Mouse (Mus musculus) layer of hippocampus, postnatal 25 days (tissue): ENCODE data around the gene Ak3. TPM values are rescaled to one million over a fixed set of nuclear protein-coding genes. Genes with fewer than 3 reads are reported as not detected.

Experiments used
- DNase-seq, 2 experiments: peaks; one replicate each; pipeline ENCODE4 v3.0.0; 2022; ENCODE audit warnings: mixed read lengths in 2 of 2, low spot score in 1 of 2; ENCODE audit errors: extremely low spot score in 1 of 2
- total RNA-seq, 2 experiments: library from RNA; stranded (reverse); gene quantifications; 2 replicates each; pipeline ENCODE4 v1.2.3; 2021

Gene Ak3
- 10 to 100 TPM; 52.3 to 54.3 TPM for total RNA-seq

GRCm38 (mm10) chr19:29047334-29048170, at the start of gene Ak3:
TSS of gene Ak3 (minus strand) at chr19:29047961.
- DNase-seq = peak; percentile 57 to 58

GRCm38 (mm10) chr19:29092194-29092593, 44.4 kb upstream of the Ak3 start:
- no peak for DNase-seq

- no peak for DNase-seq
Measured at GRCm38 (mm10) chr19:29088628-29089027, 40.9 kb upstream of the Ak3 start.

GRCm38 (mm10) chr19:29074802-29075201, 27.0 kb upstream of the Ak3 start:
- peak in 1 of 2 experiments; percentile 37 for DNase-seq

- DNase-seq = no peak
Measured at GRCm38 (mm10) chr19:29069195-29069594, 21.4 kb upstream of the Ak3 start.

GRCm38 (mm10) chr19:29066981-29067471, 19.3 kb upstream of the Ak3 start:
- DNase-seq = no peak

GRCm38 (mm10) chr19:29064451-29065102, 16.8 kb upstream of the Ak3 start:
- no peak for DNase-seq

- DNase-seq = peak; percentile 87 to 98
Measured at GRCm38 (mm10) chr19:29063577-29064363, 16.0 kb upstream of the Ak3 start.

- DNase-seq = no peak
Measured at GRCm38 (mm10) chr19:29063009-29063408, 15.2 kb upstream of the Ak3 start.

- no peak for DNase-seq
Measured at GRCm38 (mm10) chr19:29060299-29060698, 12.5 kb upstream of the Ak3 start.

GRCm38 (mm10) chr19:29059688-29060087, 11.9 kb upstream of the Ak3 start:
- DNase-seq = no peak

- no peak for DNase-seq
Measured at GRCm38 (mm10) chr19:29058741-29059140, 11.0 kb upstream of the Ak3 start.

- DNase-seq = no peak
Measured at GRCm38 (mm10) chr19:29055469-29055868, 7.7 kb upstream of the Ak3 start.

- no peak for DNase-seq
Measured at GRCm38 (mm10) chr19:29054594-29054993, 6.8 kb upstream of the Ak3 start.

- DNase-seq = no peak
Measured at GRCm38 (mm10) chr19:29052786-29053185, 5.0 kb upstream of the Ak3 start.

GRCm38 (mm10) chr19:29050186-29050980, 2.6 kb upstream of the Ak3 start:
- no peak for DNase-seq

GRCm38 (mm10) chr19:29049401-29050075, 1.8 kb upstream of the Ak3 start:
- no peak for DNase-seq

- no peak for DNase-seq
Measured at GRCm38 (mm10) chr19:29046961-29047333, 814 bp downstream of the Ak3 start.

GRCm38 (mm10) chr19:29045956-29046650, 1.7 kb downstream of the Ak3 start:
- no peak for DNase-seq
